Mouse (Mus musculus) testis, adult 2 months (tissue): ENCODE data around the gene Gm42421. TPM values are rescaled to one million over a fixed set of nuclear protein-coding genes. Genes with fewer than 3 reads are reported as not detected.

Experiments used
- H3K27ac ChIP-seq: fragments of 200-500 bp; 2 replicates; pipeline ENCODE4 v1.5.1; 2012; ENCODE audit warnings: low read depth, low read length; ENCODE audit not compliant: control insufficient read depth, insufficient read depth
- H3K27me3 ChIP-seq: fragments of 200-500 bp; 2 replicates; pipeline ENCODE4 v1.6.1; 2012; ENCODE audit warnings: mild to moderate bottlenecking, low read length, moderate library complexity; ENCODE audit not compliant: control insufficient read depth, insufficient read depth
- H3K36me3 ChIP-seq: fragments of 200-500 bp; 2 replicates; pipeline ENCODE4 v1.6.1; 2012; ENCODE audit warnings: mild to moderate bottlenecking, low read length; ENCODE audit not compliant: control insufficient read depth, insufficient read depth
- H3K4me1 ChIP-seq: fragments of 200-500 bp; 2 replicates; pipeline ENCODE4 v1.6.1; 2012; ENCODE audit warnings: low read length; ENCODE audit not compliant: control insufficient read depth, insufficient read depth
- H3K4me3 ChIP-seq: fragments of 200-500 bp; 2 replicates; pipeline ENCODE4 v1.5.1; 2012; ENCODE audit warnings: low read depth, mild to moderate bottlenecking, low read length, moderate library complexity, mixed read lengths; ENCODE audit not compliant: control insufficient read depth
- CTCF ChIP-seq: fragments of 200-500 bp; IDR thresholded peaks from 2 replicates; pipeline ENCODE4 v1.5.1; 2012; ENCODE audit warnings: low read depth, mild to moderate bottlenecking, inconsistent platforms, low read length, moderate library complexity; ENCODE audit not compliant: control insufficient read depth, insufficient read depth, insufficient replicate concordance
- POLR2A ChIP-seq: fragments of 200-500 bp; IDR thresholded peaks from 2 replicates; pipeline ENCODE4 v1.6.1; 2012; ENCODE audit warnings: low read depth, mild to moderate bottlenecking, inconsistent platforms, low read length, moderate library complexity; ENCODE audit not compliant: control insufficient read depth
- polyA plus RNA-seq: library from polyadenylated mRNA; depleted of rRNA; stranded (reverse); fragments of >200 nt; gene quantifications from 2 replicates; pipeline ENCODE4 v1.2.3, GENCODE M21; 2012

Gene Gm42421
- polyA plus RNA-seq, 1 experiment = 0.32 TPM

- H3K4me3 ChIP-seq = no peak overlapping the region
- 0 out of 2 replicates have a peak, but pooled peaks cover 6% of the 10 kb centered on the region for H3K4me1 ChIP-seq
- no peaks in the 10 kb centered on the region for H3K27me3 ChIP-seq
- no peak for TF ChIP-seq CTCF
- TF ChIP-seq POLR2A = no peak
- no peak overlapping the region for H3K27ac ChIP-seq
- H3K36me3 ChIP-seq = no peaks in the 10 kb centered on the region
These were observed 8.2 kb downstream of the Gm42421 start for GRCm38 (mm10) chr5:143936156-143936555.

- H3K4me1 ChIP-seq = no peaks in the 10 kb centered on the region
- H3K4me3 ChIP-seq = no peak overlapping the region
- H3K36me3 ChIP-seq = no peaks in the 10 kb centered on the region
- H3K27me3 ChIP-seq = no peaks in the 10 kb centered on the region
- TF ChIP-seq POLR2A (no peak), CTCF (no peak)
- no peak overlapping the region for H3K27ac ChIP-seq
These were observed 13.6 kb downstream of the Gm42421 start for GRCm38 (mm10) chr5:143941588-143941987.

- Histone ChIP-seq H3K27me3 (no peaks in the 10 kb centered on the region), H3K36me3 (no peaks in the 10 kb centered on the region), H3K27ac (no peak overlapping the region), H3K4me3 (no peak overlapping the region), H3K4me1 (no peaks in the 10 kb centered on the region)
- no peak for TF ChIP-seq POLR2A
- TF ChIP-seq CTCF = no peak
These were observed 15.5 kb downstream of the Gm42421 start for GRCm38 (mm10) chr5:143943231-143944125.

- no peaks in the 10 kb centered on the region for H3K36me3 ChIP-seq
- H3K4me1 ChIP-seq = no peaks in the 10 kb centered on the region
- H3K4me3 ChIP-seq = no peak overlapping the region
- no peak overlapping the region for H3K27ac ChIP-seq
- no peaks in the 10 kb centered on the region for H3K27me3 ChIP-seq
- TF ChIP-seq POLR2A = no peak
- TF ChIP-seq CTCF = no peak
These were observed 20.4 kb downstream of the Gm42421 start for GRCm38 (mm10) chr5:143948361-143948760.

- TF ChIP-seq POLR2A (no peak), CTCF (no peak)
- Histone ChIP-seq H3K27me3 (no peaks in the 10 kb centered on the region), H3K36me3 (no peaks in the 10 kb centered on the region), H3K4me3 (no peak overlapping the region), H3K27ac (no peak overlapping the region), H3K4me1 (no peaks in the 10 kb centered on the region)
These were observed 22.0 kb downstream of the Gm42421 start for GRCm38 (mm10) chr5:143950016-143950415.

GRCm38 (mm10) chr5:143957101-143957500 lies 29.1 kb downstream of the Gm42421 start:
- no peak for TF ChIP-seq POLR2A
- TF ChIP-seq CTCF = no peak
- H3K4me3 ChIP-seq = no peak overlapping the region

GRCm38 (mm10) chr5:143959551-143959950 lies 31.6 kb downstream of the Gm42421 start:
- TF ChIP-seq CTCF = no peak
- TF ChIP-seq POLR2A = no peak
- H3K4me3 ChIP-seq = no peak overlapping the region
- no peaks in the 10 kb centered on the region for H3K27me3 ChIP-seq
- no peaks in the 10 kb centered on the region for H3K4me1 ChIP-seq
- H3K27ac ChIP-seq = no peak overlapping the region
- H3K36me3 ChIP-seq = peaks cover 2% of the 10 kb centered on the region

More at GRCm38 (mm10) chr5:143957101-143957500, 29.1 kb downstream of the Gm42421 start:
- Histone ChIP-seq H3K36me3 (peaks cover 2% of the 10 kb centered on the region), H3K4me1 (no peaks in the 10 kb centered on the region), H3K27ac (no peak overlapping the region), H3K27me3 (no peaks in the 10 kb centered on the region)
